Mouse (Mus musculus) small intestine, adult 2 months (tissue): Measurements from ENCODE around the gene Acox1.

Source experiments
- CTCF ChIP-seq: fragments of 200-500 bp; IDR thresholded peaks from 2 replicates; pipeline ENCODE4 v1.5.1; 2012; ENCODE audit warnings: low read depth, mild to moderate bottlenecking, control low read depth, inconsistent platforms, low read length, moderate library complexity, mixed read lengths; ENCODE audit not compliant: insufficient replicate concordance, insufficient read length; ENCODE audit errors: extremely low read depth
- POLR2A ChIP-seq: fragments of 200-500 bp; IDR thresholded peaks from 2 replicates; pipeline ENCODE4 v1.6.1; 2012; ENCODE audit warnings: low read depth, mild to moderate bottlenecking, control low read depth, inconsistent platforms, low read length, moderate library complexity

GRCm38 (mm10) chr11:116161312-116161711 is 37.5 kb downstream of the Acox1 start:
- TF ChIP-seq CTCF: no peak
- no peak for TF ChIP-seq POLR2A
